Mouse (Mus musculus): Measurements from ENCODE around the gene Adam4. TPM values are rescaled to one million over a fixed set of nuclear protein-coding genes. Genes with fewer than 3 reads are reported as not detected.
"Not testable (repeated sequence)": the region's sequence is repeated elsewhere in the genome, so short reads cannot be mapped to it uniquely, and the experiment has no call there.

Adam4 gene
- polyA plus RNA-seq (2017; shearing (Covaris generic)): 1 to 10 TPM in 2 of 3 experiments, under 1 TPM in 1; 0.80 to 1.0 (median 1.0) TPM

DNA sequence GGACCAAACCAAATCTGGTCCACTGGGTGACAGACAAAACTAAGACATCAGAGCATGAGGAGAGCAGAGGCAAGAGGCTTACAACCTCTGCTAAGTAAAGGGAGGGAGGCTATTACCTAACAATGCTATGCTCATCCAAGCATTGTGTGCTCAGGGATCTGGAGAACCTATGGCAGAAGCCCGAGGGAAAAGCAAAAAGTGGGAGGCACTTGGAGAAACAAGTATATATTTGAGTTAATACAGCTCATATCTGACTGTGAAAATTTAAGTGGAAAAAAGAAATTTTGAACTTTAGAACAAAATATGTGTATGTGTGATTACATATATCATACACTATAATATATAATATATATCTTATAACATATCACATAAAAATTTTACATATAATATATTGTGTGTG, at the start of gene Adam4:
Gene Adam4, minus strand, starts transcription at position 101 of the 400 bp plus-strand sequence.
- no peak for ATAC-seq

DNA sequence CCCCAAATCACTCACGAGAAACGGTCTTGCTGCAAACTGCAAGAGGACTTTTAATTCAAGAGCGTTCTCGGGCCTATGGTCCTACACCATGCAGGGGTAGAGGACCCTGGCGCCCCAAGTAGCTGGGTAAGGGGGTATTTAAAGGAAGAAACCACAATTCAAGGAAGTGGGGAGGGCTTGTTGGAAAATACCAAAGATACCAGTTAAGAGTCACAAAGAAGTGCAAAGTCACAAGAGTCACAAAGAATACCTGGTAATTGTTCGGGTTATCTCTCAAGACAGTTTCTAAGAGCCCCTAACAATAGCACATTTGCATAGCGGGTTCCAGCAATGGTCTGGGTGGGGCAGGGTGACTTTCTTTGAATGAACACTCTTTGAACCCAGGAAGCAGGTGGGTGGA, 37.3 kb upstream of the Adam4 start:
- ATAC-seq: not testable (repeated sequence)

DNA sequence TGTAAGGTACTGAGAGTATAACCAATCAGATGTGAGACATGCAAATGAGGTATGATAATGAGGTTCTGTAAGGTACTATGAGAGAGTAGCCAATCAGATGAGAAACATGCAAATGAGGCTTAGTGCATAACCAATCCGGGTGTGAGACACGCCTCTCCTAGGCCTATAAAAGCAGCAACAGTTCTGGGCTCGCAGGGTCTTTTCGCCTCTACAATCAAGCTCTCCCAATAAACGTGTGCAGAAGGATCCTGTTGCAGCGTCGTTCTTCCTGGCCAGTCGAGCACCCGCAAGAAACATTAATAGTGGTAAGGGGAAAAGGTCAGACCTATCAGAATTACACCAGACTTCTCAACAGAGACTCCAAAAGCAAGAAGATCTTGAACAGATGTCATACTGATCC, 17.2 kb upstream of the Adam4 start:
- ATAC-seq: not testable (repeated sequence)

DNA sequence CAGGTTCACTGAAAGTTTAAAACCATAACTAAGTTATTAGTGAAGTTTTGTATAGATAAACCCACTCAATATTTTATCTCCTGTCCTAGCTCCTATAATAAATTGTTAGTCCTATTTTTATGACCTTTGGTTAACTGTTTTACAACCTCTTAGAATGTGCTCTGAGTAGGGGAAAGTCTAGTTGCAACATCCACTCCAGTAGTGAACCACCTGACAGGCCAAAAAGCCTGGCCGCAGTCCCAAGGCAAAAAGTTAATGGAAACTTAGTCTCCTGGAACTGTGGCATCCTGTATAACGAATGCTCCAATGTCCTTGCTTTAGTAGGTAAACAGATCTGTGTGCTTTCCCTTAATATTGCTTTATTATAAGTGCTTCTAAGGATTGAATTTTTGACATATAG, 13.0 kb upstream of the Adam4 start:
- ATAC-seq: not testable (repeated sequence)

DNA sequence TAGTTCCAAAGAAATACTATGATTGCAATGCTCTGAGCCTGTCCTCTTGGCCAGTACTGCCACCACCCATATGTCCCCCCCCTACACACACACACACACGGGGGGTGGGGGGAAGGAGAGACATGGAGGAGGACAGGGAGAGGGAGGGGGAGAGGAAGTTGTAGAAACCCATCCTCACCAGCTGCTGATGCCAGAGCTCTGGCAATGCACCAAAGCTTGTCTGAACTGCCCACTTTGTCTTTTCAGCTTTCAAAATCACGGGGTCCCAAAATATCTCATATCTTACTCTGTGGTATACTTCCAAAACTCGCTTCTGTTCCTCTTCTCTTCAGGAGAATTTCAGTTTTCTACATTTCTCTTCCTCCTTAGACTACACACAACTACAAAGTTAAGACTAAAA, 8.5 kb downstream of the Adam4 start:
- ATAC-seq: no peak

DNA sequence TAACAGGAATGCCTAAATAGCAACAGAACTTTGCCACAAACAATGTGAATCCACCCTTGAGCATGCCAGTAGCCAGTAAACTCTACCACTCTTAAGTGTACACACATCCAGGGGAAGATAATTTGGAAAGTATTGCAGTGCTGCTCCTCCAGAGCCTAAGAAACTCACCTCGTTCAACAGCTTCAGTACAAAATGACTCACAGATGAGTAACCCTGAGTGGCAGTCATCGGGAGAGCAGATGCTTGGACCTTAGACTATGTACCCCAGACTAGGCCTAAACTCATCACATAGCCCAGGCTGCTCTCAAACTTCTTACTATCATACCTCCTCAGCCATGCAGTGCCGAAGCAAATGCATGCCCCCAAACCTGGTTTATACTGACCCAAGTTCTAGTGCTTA, 12.8 kb downstream of the Adam4 start:
- ATAC-seq: no peak

DNA sequence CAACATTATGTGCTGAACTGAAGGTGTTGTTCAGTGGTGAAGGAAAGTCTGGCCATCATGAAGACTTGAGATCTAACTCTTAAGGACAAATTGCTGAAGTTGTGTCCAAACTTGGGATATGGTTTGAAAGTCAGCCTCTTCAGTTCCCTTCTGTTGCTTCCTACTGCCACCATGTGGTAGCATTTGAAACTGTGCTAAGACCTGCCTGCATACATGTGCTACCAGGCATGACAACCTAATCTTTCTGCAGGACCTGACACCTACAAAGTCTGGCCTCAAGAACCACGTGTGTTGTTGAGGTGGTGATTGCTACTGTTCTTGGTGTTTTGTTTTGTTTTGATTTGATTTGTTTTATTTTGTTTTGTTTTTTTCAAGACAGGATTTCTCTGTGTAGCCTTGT, 19.6 kb downstream of the Adam4 start:
- no peak for ATAC-seq

DNA sequence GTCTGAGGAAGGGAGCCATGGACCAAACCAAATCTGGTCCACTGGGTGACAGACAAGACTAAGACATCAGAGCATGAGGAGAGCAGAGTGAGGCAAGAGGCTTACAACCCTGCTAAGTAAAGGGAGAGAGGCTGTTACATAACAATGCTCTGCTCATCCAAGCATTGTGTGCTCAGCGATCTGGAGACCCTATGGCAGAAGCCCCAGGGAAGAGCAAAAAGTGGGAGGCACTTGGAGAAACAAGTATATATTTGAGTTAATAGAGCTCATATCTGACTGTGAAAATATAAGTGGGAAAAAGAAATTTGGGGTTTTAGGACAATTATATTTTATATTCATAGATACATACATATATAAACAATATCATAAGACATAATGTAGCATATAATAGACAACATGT, 42.4 kb downstream of the Adam4 start, which contains the start of gene Gm4787:
Gene Gm4787, minus strand, starts transcription at position 101 of the 400 bp plus-strand sequence.
- ATAC-seq: not testable (repeated sequence)

Other genes with a start within 250 kb of the Adam4 start
- not detected for gene Slc8a3, start 88.8 kb downstream of the Adam4 start, polyA plus RNA-seq (2017; shearing (Covaris generic))
- gene Gm4787, start 42.5 kb downstream of the Adam4 start, polyA plus RNA-seq (2017; shearing (Covaris generic)): under 1 TPM; 0.28 to 0.79 (median 0.40) TPM
- 100 to 1,000 TPM; 149 to 174 (median 159) TPM for gene Cox16, start 63.2 kb upstream of the Adam4 start, polyA plus RNA-seq (2017; shearing (Covaris generic))
- 10 to 100 TPM; 11.7 to 21.8 (median 15.0) TPM for gene Gm20498, start 111.0 kb upstream of the Adam4 start, polyA plus RNA-seq (2017; shearing (Covaris generic))
- 10 to 100 TPM; 58.2 to 66.3 (median 66.0) TPM for gene Synj2bp, start 111.0 kb upstream of the Adam4 start, polyA plus RNA-seq (2017; shearing (Covaris generic))
- gene Adam21, start 146.5 kb upstream of the Adam4 start, polyA plus RNA-seq (2017; shearing (Covaris generic)): under 1 TPM in 1 of 3 experiments, not detected in 2; 0.13 TPM
- 10 to 100 TPM; 31.5 to 37.3 (median 33.4) TPM for gene Med6, start 173.1 kb upstream of the Adam4 start, polyA plus RNA-seq (2017; shearing (Covaris generic))
- under 1 TPM in 1 of 3 experiments, not detected in 2; 0.09 TPM for gene Ttc9, start 209.3 kb upstream of the Adam4 start, polyA plus RNA-seq (2017; shearing (Covaris generic))

Measured in inflammation-experienced regulatory T-cells, adult 6 months (primary cell).